Mouse (Mus musculus) bone marrow macrophage, adult 2 months (primary cell): ENCODE measurements at regions not wholly inside any gene's neighbourhood (a gene's known extent, or its start where the extent isn't known, plus 50 kb on each side); places are given as distances from the start of the nearest gene placed in this dataset.

Experiments
- CTCF ChIP-seq: IDR thresholded peaks from 2 replicates; pipeline ENCODE4 v1.5.1; 2012; ENCODE audit warnings: low read depth, mild to moderate bottlenecking, low read length, moderate library complexity
- POLR2A ChIP-seq: IDR thresholded peaks from 2 replicates; pipeline ENCODE4 v1.6.1; 2012; ENCODE audit warnings: mild to moderate bottlenecking, low read depth, low read length, borderline replicate concordance

- no peak for TF ChIP-seq CTCF
- TF ChIP-seq POLR2A = no peak
Measured at GRCm38 (mm10) chr16:95901388-95901787, 89.4 kb downstream of the Psmg1 start.
